Mouse (Mus musculus) frontal cortex, postnatal 14 days (tissue): ENCODE results near the gene Catsperd.

ENCODE experiments used
- DNase-seq, 2 experiments: peaks; one replicate each; pipeline ENCODE4 v3.0.0; 2022; ENCODE audit warnings: low spot score in 2 of 2

The Catsperd gene

GRCm38 (mm10) chr17:56664333-56664732 lies 36.4 kb downstream of the Catsperd start:
- DNase-seq = no peak

- no peak for DNase-seq
Observed at GRCm38 (mm10) chr17:56666384-56666783, 38.4 kb downstream of the Catsperd start.

- DNase-seq = no peak
Observed at GRCm38 (mm10) chr17:56667591-56667990, 39.6 kb downstream of the Catsperd start.

GRCm38 (mm10) chr17:56668384-56669144 lies 40.6 kb downstream of the Catsperd start:
- peak; percentile 56 to 77 for DNase-seq

GRCm38 (mm10) chr17:56669766-56670165 lies 41.8 kb downstream of the Catsperd start:
- no peak for DNase-seq

GRCm38 (mm10) chr17:56672941-56673646 lies 45.2 kb downstream of the Catsperd start, which contains the start of gene Ranbp3:
Gene Ranbp3 (plus strand): TSS chr17:56673294.
- DNase-seq = peak; percentile 98 to 99

- DNase-seq = no peak
Observed at GRCm38 (mm10) chr17:56673647-56674416, 45.9 kb downstream of the Catsperd start.

GRCm38 (mm10) chr17:56681791-56682190 lies 53.8 kb downstream of the Catsperd start:
- DNase-seq = no peak

GRCm38 (mm10) chr17:56682880-56683279 lies 54.9 kb downstream of the Catsperd start:
- no peak for DNase-seq

GRCm38 (mm10) chr17:56683546-56684140 lies 55.7 kb downstream of the Catsperd start:
- no peak for DNase-seq

GRCm38 (mm10) chr17:56684649-56685048 lies 56.7 kb downstream of the Catsperd start:
- no peak for DNase-seq

GRCm38 (mm10) chr17:56686801-56687200 lies 58.9 kb downstream of the Catsperd start:
- no peak for DNase-seq

GRCm38 (mm10) chr17:56688045-56688444 lies 60.1 kb downstream of the Catsperd start:
- no peak for DNase-seq

- DNase-seq = no peak
Observed at GRCm38 (mm10) chr17:56688689-56689088, 60.7 kb downstream of the Catsperd start.

- no peak for DNase-seq
Observed at GRCm38 (mm10) chr17:56693395-56693794, 65.5 kb downstream of the Catsperd start.

- peak in 1 of 2 experiments; percentile 40 for DNase-seq
Observed at GRCm38 (mm10) chr17:56693851-56694310, 65.9 kb downstream of the Catsperd start.

- DNase-seq = no peak
Observed at GRCm38 (mm10) chr17:56700451-56700850, 72.5 kb downstream of the Catsperd start.

- no peak for DNase-seq
Observed at GRCm38 (mm10) chr17:56703038-56703437, 75.1 kb downstream of the Catsperd start.

- DNase-seq = no peak
Observed at GRCm38 (mm10) chr17:56706515-56706914, 78.6 kb downstream of the Catsperd start.

- DNase-seq = no peak
Observed at GRCm38 (mm10) chr17:56708692-56709091, 80.7 kb downstream of the Catsperd start.

- no peak for DNase-seq
Observed at GRCm38 (mm10) chr17:56709708-56710107, 81.8 kb downstream of the Catsperd start.
